Mouse (Mus musculus): ENCODE measurements around the gene Gata2. TPM values are rescaled to one million over a fixed set of nuclear protein-coding genes. Genes with fewer than 3 reads are reported as not detected.

Gata2 gene
- polyA plus RNA-seq, 1 experiment from 2014 or later: 17.5 TPM

DNA sequence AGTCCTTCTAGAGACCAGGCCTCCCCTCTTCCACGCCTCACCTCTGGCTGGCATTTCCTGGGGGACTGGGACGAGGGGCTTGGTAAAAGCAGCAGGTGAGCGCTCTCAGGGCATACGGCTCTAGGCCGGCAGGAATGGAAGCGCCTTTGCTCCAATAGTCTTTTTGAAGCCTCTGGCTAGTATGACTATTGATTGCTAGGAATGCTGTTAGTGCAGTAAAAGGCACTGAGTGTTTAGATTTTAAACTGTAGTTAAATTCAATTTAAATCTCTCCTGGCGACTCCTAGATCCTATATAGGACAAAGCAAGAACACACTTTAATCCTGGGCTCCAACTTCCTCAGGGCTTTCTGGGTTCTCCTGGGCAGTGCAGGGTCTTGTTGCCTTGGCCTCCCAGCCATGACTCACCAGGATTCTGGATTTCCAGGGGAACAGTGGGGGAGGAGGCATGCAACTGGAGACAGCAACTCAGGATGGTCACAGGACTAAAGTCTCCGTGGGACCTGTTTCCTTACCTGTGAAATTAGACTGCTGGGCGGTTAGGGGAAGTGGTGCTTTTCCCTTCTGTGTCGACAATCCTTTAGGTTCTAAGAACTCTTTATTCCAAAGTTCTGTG, 10.2 kb downstream of the Gata2 start:
- ATAC-seq (ENCODE audit: borderline replicate concordance, extremely low read depth, low FRiP score, low TSS enrichment): no peak
- Histone ChIP-seq H3K27ac (peak overlapping the region; percentile 67; the same call in 1 of the 2 replicates), H3K9ac (no peak overlapping the region), H3K27me3 (peaks cover 96% of the 10 kb centered on the region), H3K4me1 (peaks cover 18% of the 10 kb centered on the region), H3K36me3 (no peaks in the 10 kb centered on the region), H3K9me3 (no peaks in the 10 kb centered on the region), H3K4me2 (0 out of 2 replicates have a peak overlapping the region, but pooled peaks have one; percentile 5), H3K4me3 (no peak overlapping the region)
- whole genome bisulfite sequencing: 21% methylated on average over 10 of the region's 10 CpGs

DNA sequence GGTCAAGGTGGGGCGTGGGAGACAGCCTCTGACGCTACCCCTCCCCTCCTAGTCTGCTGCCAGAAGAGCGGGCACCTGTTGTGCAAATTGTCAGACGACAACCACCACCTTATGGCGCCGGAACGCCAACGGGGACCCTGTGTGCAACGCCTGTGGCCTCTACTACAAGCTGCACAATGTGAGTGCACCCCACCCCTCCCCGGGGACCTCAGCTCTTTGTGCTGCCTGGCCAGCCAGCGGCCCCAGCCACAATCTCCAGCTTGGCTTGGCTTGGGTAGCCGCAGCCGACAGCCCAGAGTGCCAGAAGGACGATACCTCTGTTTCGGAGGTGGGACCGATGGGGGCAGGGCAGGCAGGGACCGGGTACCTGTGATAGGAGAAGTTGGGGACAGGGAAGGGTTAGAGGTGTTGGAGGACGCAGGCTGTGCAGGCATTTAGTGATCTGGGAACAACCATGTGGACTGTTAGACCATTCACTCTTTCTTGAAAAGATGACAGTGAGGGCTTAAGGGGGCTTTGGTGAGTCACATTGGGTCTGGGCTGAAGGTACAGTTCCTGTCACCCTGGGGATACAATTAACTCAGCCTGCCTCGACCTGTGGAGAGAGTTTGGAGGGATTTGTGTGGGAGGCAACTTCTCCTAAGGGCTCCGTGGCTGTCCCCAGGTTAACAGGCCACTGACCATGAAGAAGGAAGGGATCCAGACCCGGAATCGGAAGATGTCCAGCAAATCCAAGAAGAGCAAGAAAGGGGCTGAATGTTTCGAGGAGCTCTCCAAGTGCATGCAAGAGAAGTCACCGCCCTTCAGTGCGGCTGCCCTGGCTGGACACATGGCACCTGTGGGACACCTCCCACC, 11.1 kb downstream of the Gata2 start:
- no peak for ATAC-seq (ENCODE audit: borderline replicate concordance, extremely low read depth, low FRiP score, low TSS enrichment)
- H3K4me3 ChIP-seq: no peak overlapping the region
- H3K9ac ChIP-seq: no peak overlapping the region
- H3K4me2 ChIP-seq: no peak overlapping the region
- no peak overlapping the region for H3K27ac ChIP-seq
- peaks cover 9% of the 10 kb centered on the region for H3K4me1 ChIP-seq
- H3K36me3 ChIP-seq: no peaks in the 10 kb centered on the region
- no peaks in the 10 kb centered on the region for H3K9me3 ChIP-seq
- H3K27me3 ChIP-seq: peaks cover 88% of the 10 kb centered on the region
- WGBS: 19% methylated on average over 25 of the region's 25 CpGs

DNA sequence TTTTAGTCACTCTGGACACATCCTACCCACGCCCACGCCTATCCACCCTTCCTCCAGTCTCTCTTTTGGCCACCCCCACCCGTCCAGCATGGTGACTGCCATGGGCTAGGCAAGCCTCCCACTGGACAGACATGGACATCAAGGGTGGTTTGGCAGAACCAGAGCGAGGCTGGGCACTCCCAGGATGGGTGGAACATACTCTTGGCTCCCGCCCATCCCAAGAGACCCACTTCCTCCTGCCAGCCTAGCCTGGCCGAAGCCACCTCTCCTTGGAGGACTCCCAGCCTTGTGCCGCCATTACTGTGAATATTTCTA, 11.7 kb downstream of the Gata2 start:
- Histone ChIP-seq H3K9ac (no peak overlapping the region), H3K4me2 (no peak overlapping the region), H3K27ac (no peak overlapping the region), H3K9me3 (no peaks in the 10 kb centered on the region), H3K27me3 (peaks cover 82% of the 10 kb centered on the region), H3K36me3 (no peaks in the 10 kb centered on the region), H3K4me3 (no peak overlapping the region), H3K4me1 (peaks cover 9% of the 10 kb centered on the region)
- 35% methylated on average over 7 of the region's 7 CpGs for WGBS
- ATAC-seq (ENCODE audit: borderline replicate concordance, extremely low read depth, low FRiP score, low TSS enrichment): no peak

DNA sequence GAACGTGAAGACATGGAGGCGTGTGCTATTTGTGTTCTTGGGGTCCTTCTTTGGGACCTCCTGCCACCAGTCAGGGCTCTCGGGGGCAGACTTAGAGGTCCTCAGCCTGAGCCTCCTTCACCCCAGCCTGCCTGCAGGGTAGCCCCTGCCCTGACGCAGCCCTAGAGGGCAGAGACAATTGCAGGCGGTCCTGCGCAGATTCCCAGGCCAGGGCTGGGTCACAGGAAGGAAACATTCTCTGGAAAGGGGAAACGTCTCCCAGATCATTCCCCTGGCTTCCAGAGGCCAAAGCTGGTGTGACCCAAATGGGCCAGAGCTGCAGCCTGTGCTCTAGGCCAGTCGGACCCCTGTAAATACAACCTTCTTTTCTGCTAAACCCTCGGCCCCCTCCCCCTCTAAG, 12.2 kb downstream of the Gata2 start:
- peaks cover 76% of the 10 kb centered on the region for H3K27me3 ChIP-seq
- no peak overlapping the region for H3K4me2 ChIP-seq
- WGBS: 24% methylated on average over 9 of the region's 9 CpGs
- no peak for ATAC-seq (ENCODE audit: borderline replicate concordance, extremely low read depth, low FRiP score, low TSS enrichment)
- H3K9me3 ChIP-seq: no peaks in the 10 kb centered on the region
- H3K36me3 ChIP-seq: no peaks in the 10 kb centered on the region
- peaks cover 9% of the 10 kb centered on the region for H3K4me1 ChIP-seq
- no peak overlapping the region for H3K9ac ChIP-seq
- no peak overlapping the region for H3K27ac ChIP-seq
- no peak overlapping the region for H3K4me3 ChIP-seq

DNA sequence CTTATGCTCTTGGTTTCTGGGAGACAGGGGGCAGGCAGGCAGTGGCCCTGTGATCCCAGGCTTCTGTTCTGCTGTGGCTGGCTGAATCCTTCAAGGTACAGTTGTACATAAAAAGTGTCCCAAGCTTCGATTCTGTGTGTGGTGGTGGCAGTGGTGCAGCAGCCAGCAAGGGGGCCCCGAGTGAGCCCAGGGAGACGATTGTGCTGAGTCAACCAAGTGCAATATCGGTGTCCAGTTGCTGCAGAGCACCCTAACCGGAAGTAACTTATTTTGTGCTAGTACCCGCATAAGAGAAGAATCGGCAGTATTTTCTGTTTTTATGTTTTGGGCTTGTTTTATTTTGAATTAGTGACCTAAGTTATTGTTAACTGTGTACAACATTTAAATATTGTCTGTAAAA, 12.9 kb downstream of the Gata2 start:
- Histone ChIP-seq H3K4me3 (no peak overlapping the region), H3K4me2 (no peak overlapping the region), H3K9ac (no peak overlapping the region), H3K27ac (no peak overlapping the region), H3K9me3 (no peaks in the 10 kb centered on the region), H3K4me1 (peaks cover 9% of the 10 kb centered on the region; the same call in 1 of the 2 replicates), H3K27me3 (peaks cover 70% of the 10 kb centered on the region), H3K36me3 (no peaks in the 10 kb centered on the region)
- WGBS: 50% methylated on average over 7 of the region's 7 CpGs
- no peak for ATAC-seq (ENCODE audit: borderline replicate concordance, extremely low read depth, low FRiP score, low TSS enrichment)

DNA sequence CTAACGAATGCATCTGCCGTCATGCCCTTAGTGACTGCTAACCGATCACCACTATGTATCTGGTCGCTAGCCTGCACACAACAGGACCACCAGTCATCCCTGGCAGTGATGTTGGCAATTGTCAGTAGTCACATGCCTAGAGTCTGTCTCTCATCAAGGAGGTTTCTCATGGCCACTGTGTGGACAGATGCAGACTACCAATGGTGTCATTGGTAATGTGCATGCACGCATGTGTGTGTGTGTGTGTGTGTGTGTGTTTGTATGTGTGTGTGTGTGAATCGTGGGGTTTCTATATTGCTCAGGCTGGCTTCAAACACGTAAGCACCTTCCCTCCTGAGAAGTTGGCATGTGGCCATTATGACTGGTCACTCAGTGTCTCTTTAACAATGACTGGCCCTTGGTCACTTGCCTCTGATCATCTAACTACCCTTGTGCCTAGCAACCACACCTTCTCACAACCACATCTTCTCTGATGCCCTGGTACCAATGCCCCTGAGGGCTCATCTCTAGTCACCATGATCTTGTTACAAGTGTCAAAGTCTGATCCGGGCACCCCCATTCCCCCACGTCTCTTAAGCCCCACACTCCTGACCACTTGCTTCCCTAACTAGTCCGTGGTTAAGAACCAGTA, 13.8 kb downstream of the Gata2 start:
- Histone ChIP-seq H3K27me3 (peaks cover 60% of the 10 kb centered on the region), H3K4me1 (peaks cover 5% of the 10 kb centered on the region; the same call in 1 of the 2 replicates), H3K4me3 (no peak overlapping the region), H3K36me3 (no peaks in the 10 kb centered on the region), H3K9ac (no peak overlapping the region), H3K27ac (no peak overlapping the region), H3K4me2 (no peak overlapping the region), H3K9me3 (no peaks in the 10 kb centered on the region)
- WGBS: 86% methylated on average over 10 of the region's 10 CpGs
- ATAC-seq (ENCODE audit: borderline replicate concordance, extremely low read depth, low FRiP score, low TSS enrichment): no peak

DNA sequence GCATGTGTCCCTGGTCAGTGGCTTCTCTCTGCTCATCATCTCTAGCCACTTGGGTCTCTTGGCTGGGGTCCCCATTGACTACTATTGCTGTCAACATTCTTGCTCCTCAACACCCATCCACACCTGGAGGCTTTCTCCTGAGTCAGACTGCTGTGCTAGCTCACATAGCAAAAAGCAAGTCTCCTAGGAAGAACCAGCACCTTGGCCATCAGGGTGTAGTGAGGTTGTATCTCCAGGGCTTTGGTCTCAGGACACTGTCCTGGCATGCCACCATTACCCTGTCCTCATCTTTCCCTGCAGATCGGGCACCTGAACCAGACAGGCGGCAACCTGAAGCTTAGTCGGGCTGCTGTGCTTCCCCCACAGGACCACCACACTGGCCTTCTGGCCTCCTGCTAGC, 14.6 kb downstream of the Gata2 start:
- no peaks in the 10 kb centered on the region for H3K36me3 ChIP-seq
- 96% methylated on average over 3 of the region's 3 CpGs for WGBS
- no peak for ATAC-seq (ENCODE audit: borderline replicate concordance, extremely low read depth, low FRiP score, low TSS enrichment)
- peaks cover 3% of the 10 kb centered on the region; the same call in 1 of the 2 replicates for H3K4me1 ChIP-seq
- H3K4me2 ChIP-seq: no peak overlapping the region
- H3K4me3 ChIP-seq: no peak overlapping the region
- peaks cover 52% of the 10 kb centered on the region for H3K27me3 ChIP-seq
- no peaks in the 10 kb centered on the region for H3K9me3 ChIP-seq
- no peak overlapping the region for H3K27ac ChIP-seq
- no peak overlapping the region for H3K9ac ChIP-seq

DNA sequence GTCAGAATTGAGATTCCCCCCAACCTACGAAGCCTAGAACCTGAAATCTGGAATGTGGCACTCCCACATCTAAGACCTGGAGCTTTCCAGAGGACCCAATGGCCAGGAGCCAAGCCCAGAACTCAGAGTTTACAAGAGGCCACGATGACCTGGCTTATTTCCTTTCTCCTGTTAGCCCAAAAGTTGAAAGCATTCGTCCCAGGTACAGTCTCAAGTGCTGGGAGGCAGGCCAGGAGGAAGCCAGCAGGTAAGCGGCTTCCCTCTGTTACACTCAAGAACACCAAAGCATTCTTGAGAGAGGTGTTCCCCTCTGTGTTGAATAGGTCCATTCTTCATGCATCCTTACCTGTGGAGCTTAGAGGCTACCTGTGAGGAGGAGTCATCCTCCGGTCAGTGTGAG, 15.8 kb downstream of the Gata2 start:
- no peak overlapping the region for H3K27ac ChIP-seq
- no peaks in the 10 kb centered on the region for H3K36me3 ChIP-seq
- no peaks in the 10 kb centered on the region for H3K9me3 ChIP-seq
- H3K4me2 ChIP-seq: no peak overlapping the region
- H3K4me3 ChIP-seq: no peak overlapping the region
- 62% methylated on average over 5 of the region's 5 CpGs for WGBS
- H3K27me3 ChIP-seq: peaks cover 41% of the 10 kb centered on the region
- peaks cover 3% of the 10 kb centered on the region; the same call in 1 of the 2 replicates for H3K4me1 ChIP-seq
- H3K9ac ChIP-seq: no peak overlapping the region
- no peak for ATAC-seq (ENCODE audit: borderline replicate concordance, extremely low read depth, low FRiP score, low TSS enrichment)

DNA sequence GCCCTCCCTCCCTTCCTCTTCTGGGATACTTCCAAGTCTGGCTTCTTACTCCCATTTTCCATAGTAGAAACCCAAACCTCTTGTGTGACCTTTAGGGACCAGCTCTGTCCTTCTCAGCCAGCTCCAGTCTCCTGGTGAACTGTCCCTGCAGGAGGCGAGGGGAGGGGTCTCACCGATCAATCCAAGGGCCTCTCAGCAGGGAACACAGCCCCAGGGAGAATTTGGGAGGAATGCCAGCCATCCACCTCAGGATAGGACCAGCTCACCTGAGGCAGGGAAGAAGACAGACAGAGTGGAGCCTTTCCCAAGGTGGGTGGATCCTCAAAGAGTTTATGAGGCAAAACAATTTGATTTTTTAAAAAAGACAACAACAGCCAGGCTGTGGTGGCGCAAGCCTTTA, 16.5 kb downstream of the Gata2 start:
- no peak overlapping the region for H3K4me2 ChIP-seq
- H3K27ac ChIP-seq: no peak overlapping the region
- 54% methylated on average over 3 of the region's 3 CpGs for WGBS

DNA sequence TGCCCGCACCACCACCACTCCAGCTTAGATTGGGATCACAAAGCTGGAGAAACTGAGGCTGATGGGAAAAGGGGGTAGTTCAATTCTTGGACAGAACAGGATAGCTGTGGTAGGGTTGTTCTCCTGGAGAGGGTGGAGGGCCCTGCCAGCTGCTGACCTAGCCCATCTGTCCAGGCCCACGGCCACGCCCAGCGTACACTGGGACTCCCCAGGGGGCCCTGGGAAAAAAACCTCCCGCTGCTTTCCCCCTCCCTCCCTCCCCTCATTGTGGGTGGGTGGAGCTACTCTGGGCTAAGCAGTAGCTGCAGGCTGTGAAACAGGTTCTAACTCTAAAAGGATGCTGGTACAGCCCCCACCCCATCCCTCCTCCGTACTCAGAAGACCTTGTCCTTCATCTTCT, 22.1 kb downstream of the Gata2 start:
- ATAC-seq (ENCODE audit: borderline replicate concordance, extremely low read depth, low FRiP score, low TSS enrichment): no peak; the same call in 1 of the 2 replicates
- H3K9me3 ChIP-seq: no peaks in the 10 kb centered on the region
- no peak overlapping the region for H3K9ac ChIP-seq
- no peaks in the 10 kb centered on the region for H3K36me3 ChIP-seq
- 40% methylated on average over 6 of the region's 6 CpGs for WGBS
- no peak overlapping the region for H3K4me2 ChIP-seq
- no peak overlapping the region for H3K4me3 ChIP-seq
- H3K27ac ChIP-seq: no peak overlapping the region
- no peaks in the 10 kb centered on the region for H3K27me3 ChIP-seq
- H3K4me1 ChIP-seq: no peaks in the 10 kb centered on the region

More for the DNA sequence above, 16.5 kb downstream of the Gata2 start:
- H3K9me3 ChIP-seq: no peaks in the 10 kb centered on the region
- H3K4me1 ChIP-seq: peaks cover 3% of the 10 kb centered on the region; the same call in 1 of the 2 replicates
- no peaks in the 10 kb centered on the region for H3K36me3 ChIP-seq
- no peak for ATAC-seq (ENCODE audit: borderline replicate concordance, extremely low read depth, low FRiP score, low TSS enrichment)
- no peak overlapping the region for H3K4me3 ChIP-seq
- no peak overlapping the region for H3K9ac ChIP-seq
- peaks cover 33% of the 10 kb centered on the region for H3K27me3 ChIP-seq

DNA sequence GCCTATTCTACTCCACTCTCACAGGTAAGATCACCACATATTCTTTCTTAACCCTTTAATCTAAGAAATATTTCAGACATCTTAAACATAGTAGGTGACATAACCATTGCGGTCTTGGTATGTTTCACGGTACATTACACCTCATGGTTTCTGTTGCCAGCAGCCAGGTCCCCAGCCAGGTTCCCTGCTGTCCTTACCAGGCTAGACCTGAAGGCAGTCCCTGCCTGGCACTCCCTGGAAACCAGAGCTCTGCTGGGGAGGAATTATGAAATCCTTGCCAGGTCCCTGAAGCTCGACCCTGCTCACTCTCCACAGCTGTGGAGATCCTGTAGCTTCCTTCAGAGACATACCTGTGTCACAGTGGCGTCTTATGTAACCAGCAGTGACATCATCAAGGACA, 22.5 kb downstream of the Gata2 start:
- no peaks in the 10 kb centered on the region for H3K36me3 ChIP-seq
- H3K27ac ChIP-seq: no peak overlapping the region
- no peak overlapping the region for H3K9ac ChIP-seq
- H3K27me3 ChIP-seq: no peaks in the 10 kb centered on the region
- no peak overlapping the region for H3K4me3 ChIP-seq
- 74% methylated on average over 4 of the region's 4 CpGs for WGBS
- no peak overlapping the region for H3K4me2 ChIP-seq
- H3K9me3 ChIP-seq: no peaks in the 10 kb centered on the region
- H3K4me1 ChIP-seq: no peaks in the 10 kb centered on the region
- ATAC-seq (ENCODE audit: borderline replicate concordance, extremely low read depth, low FRiP score, low TSS enrichment): peak; percentile 31; the same call in 1 of the 2 replicates

DNA sequence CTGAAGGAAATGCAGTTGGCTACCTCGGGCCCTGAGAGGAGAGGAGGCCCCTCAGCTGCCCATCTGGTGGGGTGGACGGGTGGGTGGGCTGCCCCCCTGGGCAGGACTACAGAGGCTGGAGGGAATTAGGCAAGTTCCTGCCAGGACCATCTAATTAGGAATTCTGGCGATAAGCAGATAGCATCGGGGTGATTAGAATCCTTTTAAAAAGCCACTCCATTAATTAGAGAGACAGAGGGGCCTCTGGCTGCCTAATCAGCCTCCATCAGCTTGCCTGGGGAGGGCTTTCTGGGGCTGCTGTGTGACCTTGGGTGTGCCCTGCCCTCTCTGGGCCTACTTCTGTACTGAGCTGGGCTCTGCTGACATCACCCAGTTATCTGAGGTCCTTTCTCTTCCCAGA, 25.4 kb downstream of the Gata2 start:
- Histone ChIP-seq H3K4me3 (no peak overlapping the region), H3K4me2 (no peak overlapping the region), H3K27ac (no peak overlapping the region), H3K36me3 (no peaks in the 10 kb centered on the region), H3K27me3 (no peaks in the 10 kb centered on the region), H3K4me1 (no peaks in the 10 kb centered on the region), H3K9me3 (no peaks in the 10 kb centered on the region), H3K9ac (no peak overlapping the region)
- 24% methylated on average over 4 of the region's 4 CpGs for WGBS
- ATAC-seq (ENCODE audit: borderline replicate concordance, extremely low read depth, low FRiP score, low TSS enrichment): no peak
